Mouse (Mus musculus) lung, postnatal 0 days (tissue): Measurements from ENCODE around the gene Wdr86. TPM values are rescaled to one million over a fixed set of nuclear protein-coding genes. Genes with fewer than 3 reads are reported as not detected.
A peak's percentile ranks its signal among the peaks of the same experiment; 100 is the strongest.

Experiments
- ATAC-seq: fragments of 200-750 bp; cut with Nextera tagmentation; 2 replicates; pipeline ENCODE4 v1.8.0; 2017; ENCODE audit warnings: moderate library complexity
- DNase-seq: peaks from one replicate; pipeline ENCODE4 v3.0.0-alpha.2; 2016; ENCODE audit warnings: low spot score
- H3K27ac ChIP-seq: fragments of 300-500 bp; sonication (generic); 2 replicates; pipeline ENCODE4 v1.5.1; 2014; ENCODE audit warnings: antibody characterized with exemption, mild to moderate bottlenecking, low read length, mixed read lengths
- H3K27me3 ChIP-seq: fragments of 300-500 bp; sonication (generic); replicated peaks from 2 replicates; pipeline ENCODE4 v1.6.1; 2014; ENCODE audit warnings: low read length, mixed read lengths; ENCODE audit not compliant: insufficient read depth
- H3K36me3 ChIP-seq: fragments of 300-500 bp; sonication (generic); 2 replicates; pipeline ENCODE4 v1.6.1; 2014; ENCODE audit warnings: low read length, mixed read lengths; ENCODE audit not compliant: insufficient read depth
- H3K4me1 ChIP-seq: fragments of 300-500 bp; sonication (generic); 2 replicates; pipeline ENCODE4 v1.6.1; 2014; ENCODE audit warnings: antibody characterized with exemption, low read depth, low read length, mixed read lengths; ENCODE audit not compliant: insufficient read depth
- H3K4me2 ChIP-seq: fragments of 300-500 bp; sonication (generic); replicated peaks from 2 replicates; pipeline ENCODE4 v1.6.1; 2014; ENCODE audit warnings: low read depth, mild to moderate bottlenecking, low read length, moderate library complexity, mixed read lengths
- H3K4me3 ChIP-seq: fragments of 300-500 bp; sonication (generic); 2 replicates; pipeline ENCODE4 v1.5.1; 2014; ENCODE audit warnings: low read depth, low read length
- H3K9ac ChIP-seq: fragments of 300-500 bp; sonication (generic); replicated peaks from 2 replicates; pipeline ENCODE4 v1.6.1; 2014; ENCODE audit warnings: low read depth, mild to moderate bottlenecking
- H3K9me3 ChIP-seq: fragments of 300-500 bp; sonication (generic); 2 replicates; pipeline ENCODE4 v1.6.1; 2016; ENCODE audit warnings: low read length, mixed read lengths
- CTCF ChIP-seq: IDR thresholded peaks from 2 replicates; pipeline ENCODE4 v1.5.1; 2016; ENCODE audit warnings: antibody characterized with exemption, mild to moderate bottlenecking
- EP300 ChIP-seq: IDR thresholded peaks from 2 replicates; pipeline ENCODE4 v1.6.1; 2016; ENCODE audit warnings: antibody characterized with exemption, mild to moderate bottlenecking, control low read depth
- WGBS: fragments of 180-500 bp; shearing (Covaris S2); extraction: QIAGEN DNeasy Blood & Tissue Kit; methylation state at CpG from one replicate; pipeline ENCODE4 v1.1.7; 2014; 5-methylcytosine and 5-hydroxymethylcytosine counted together
- polyA plus RNA-seq: library from polyadenylated mRNA; unstranded; fragments of >200 nt; fragmentation: Nextera tagmentation; extraction: Ambion mirVana; gene quantifications from 2 replicates; pipeline ENCODE4 v1.2.1, GENCODE M21; 2015

The Wdr86 gene
- polyA plus RNA-seq, 1 experiment from 2014 or later, result 11.0 TPM

- H3K27me3 ChIP-seq, result no peaks in the 10 kb centered on the region
- no peaks in the 10 kb centered on the region for H3K9me3 ChIP-seq
- no peaks in the 10 kb centered on the region for H3K36me3 ChIP-seq
- 47% methylated on average over 12 of the region's 12 CpGs for WGBS
- H3K4me3 ChIP-seq, result no peak overlapping the region
- H3K9ac ChIP-seq, result no peak overlapping the region
- TF ChIP-seq EP300 (no peak), CTCF (no peak)
- DNase-seq (peak; percentile 50), ATAC-seq (no peak; the same call in 1 of the 2 replicates)
- H3K27ac ChIP-seq, result no peak overlapping the region
- H3K4me2 ChIP-seq, result no peak overlapping the region
- H3K4me1 ChIP-seq, result peaks cover 14% of the 10 kb centered on the region
Measured at GRCm38 (mm10) chr5:24726901-24727836, 3.4 kb downstream of the Wdr86 start.

GRCm38 (mm10) chr5:24725897-24726296 lies 4.6 kb downstream of the Wdr86 start:
- peak overlapping the region; percentile 79 for H3K27ac ChIP-seq
- no peaks in the 10 kb centered on the region for H3K9me3 ChIP-seq
- peaks cover 14% of the 10 kb centered on the region for H3K4me1 ChIP-seq
- no peaks in the 10 kb centered on the region for H3K36me3 ChIP-seq
- no peak overlapping the region for H3K4me2 ChIP-seq
- 46% methylated on average over 6 of the region's 6 CpGs for WGBS
- ATAC-seq (no peak), DNase-seq (no peak)
- no peak overlapping the region for H3K9ac ChIP-seq
- TF ChIP-seq CTCF (no peak), EP300 (no peak)
- no peak overlapping the region for H3K4me3 ChIP-seq
- H3K27me3 ChIP-seq, result no peaks in the 10 kb centered on the region

GRCm38 (mm10) chr5:24724805-24725204 lies 5.7 kb downstream of the Wdr86 start:
- no peaks in the 10 kb centered on the region for H3K36me3 ChIP-seq
- no peak overlapping the region for H3K4me2 ChIP-seq
- ATAC-seq, result peak; percentile 79
- DNase-seq, result peak; percentile 45
- peak overlapping the region; percentile 79 for H3K27ac ChIP-seq
- no peak overlapping the region for H3K9ac ChIP-seq
- no peaks in the 10 kb centered on the region for H3K27me3 ChIP-seq
- H3K4me1 ChIP-seq, result peaks cover 14% of the 10 kb centered on the region
- no peak overlapping the region for H3K4me3 ChIP-seq
- TF ChIP-seq CTCF (no peak), EP300 (no peak)
- WGBS, result 40% methylated on average over 5 of the region's 5 CpGs
- H3K9me3 ChIP-seq, result no peaks in the 10 kb centered on the region

GRCm38 (mm10) chr5:24724270-24724634 lies 6.3 kb downstream of the Wdr86 start:
- TF ChIP-seq EP300, result no peak; the same call in 1 of the 2 replicates
- TF ChIP-seq CTCF, result no peak
- H3K4me2 ChIP-seq, result no peak overlapping the region
- H3K4me1 ChIP-seq, result peaks cover 14% of the 10 kb centered on the region
- 32% methylated on average over 5 of the region's 5 CpGs for WGBS
- no peaks in the 10 kb centered on the region for H3K9me3 ChIP-seq
- no peaks in the 10 kb centered on the region for H3K36me3 ChIP-seq
- ATAC-seq (peak; percentile 59), DNase-seq (peak; percentile 42)
- no peaks in the 10 kb centered on the region for H3K27me3 ChIP-seq
- no peak overlapping the region for H3K9ac ChIP-seq
- H3K27ac ChIP-seq, result peak overlapping the region; percentile 79
- H3K4me3 ChIP-seq, result no peak overlapping the region

- no peak overlapping the region for H3K4me2 ChIP-seq
- ATAC-seq (peak; percentile 13), DNase-seq (peak; percentile 62)
- no peaks in the 10 kb centered on the region for H3K36me3 ChIP-seq
- H3K9me3 ChIP-seq, result no peaks in the 10 kb centered on the region
- H3K27me3 ChIP-seq, result no peaks in the 10 kb centered on the region
- H3K27ac ChIP-seq, result peak overlapping the region; percentile 79
- H3K4me1 ChIP-seq, result peaks cover 14% of the 10 kb centered on the region
- H3K9ac ChIP-seq, result no peak overlapping the region
- no peak overlapping the region for H3K4me3 ChIP-seq
- TF ChIP-seq EP300, result 0 out of 2 replicates have a peak, but pooled peaks have one; percentile 51
- TF ChIP-seq CTCF, result no peak
- 56% methylated on average over 11 of the region's 11 CpGs for WGBS
Measured at GRCm38 (mm10) chr5:24723527-24724269, 6.8 kb downstream of the Wdr86 start.

GRCm38 (mm10) chr5:24719852-24720251 lies 10.7 kb downstream of the Wdr86 start:
- ATAC-seq, result no peak
- peaks cover 9% of the 10 kb centered on the region for H3K4me1 ChIP-seq
- H3K4me3 ChIP-seq, result no peak overlapping the region
- no peak overlapping the region for H3K27ac ChIP-seq
- WGBS, result 84% methylated on average over 3 of the region's 3 CpGs
- DNase-seq, result no peak
- no peak for TF ChIP-seq CTCF
- TF ChIP-seq EP300, result no peak
- H3K27me3 ChIP-seq, result no peaks in the 10 kb centered on the region
- H3K4me2 ChIP-seq, result no peak overlapping the region
- no peaks in the 10 kb centered on the region for H3K36me3 ChIP-seq
- no peaks in the 10 kb centered on the region for H3K9me3 ChIP-seq
- H3K9ac ChIP-seq, result no peak overlapping the region
